Mouse (Mus musculus) adrenal gland (tissue): ENCODE results near the gene Pof1b.

Source experiments
- intact Hi-C: fragments of 180-260 bp; cut with DNase I; formaldehyde crosslinking; loops from one replicate; pipeline ENCODE4 v1.15.1; 2025
- long read RNA-seq, 2 experiments: library from polyadenylated mRNA; unstranded; transcript quantifications; one replicate each; pipeline ENCODE4 v2.0.0; 2020; ENCODE audit warnings: borderline replicate concordance in 1 of 2; ENCODE audit not compliant: insufficient replicate concordance in 1 of 2

The Pof1b gene
- long read RNA-seq, experiment 1 = 0 reads
- long read RNA-seq, experiment 2 = 0 reads

DNA sequence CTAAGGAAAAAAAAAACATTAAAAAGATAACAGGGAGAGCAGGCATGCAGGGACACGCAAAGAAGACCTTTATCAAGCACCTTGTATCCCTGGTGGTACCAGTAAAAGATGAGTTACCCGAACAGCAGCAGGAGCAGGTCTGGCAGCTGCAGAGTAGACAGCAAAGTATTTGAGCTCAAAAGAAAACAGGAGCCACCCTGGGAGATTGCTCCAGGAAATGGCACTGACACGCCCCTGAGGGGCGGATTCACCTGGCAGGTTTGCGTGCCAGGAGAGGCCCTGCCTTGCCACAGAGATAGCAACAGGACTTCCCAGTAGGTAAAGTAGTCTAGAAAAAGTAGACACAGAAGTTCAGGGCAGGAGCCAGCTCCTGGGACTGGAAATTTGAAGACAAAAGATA, at the start of gene Pof1b:
Gene Pof1b, minus strand, starts transcription at position 144 of the 400 bp plus-strand sequence.
- intact Hi-C loops = no loop called here

DNA sequence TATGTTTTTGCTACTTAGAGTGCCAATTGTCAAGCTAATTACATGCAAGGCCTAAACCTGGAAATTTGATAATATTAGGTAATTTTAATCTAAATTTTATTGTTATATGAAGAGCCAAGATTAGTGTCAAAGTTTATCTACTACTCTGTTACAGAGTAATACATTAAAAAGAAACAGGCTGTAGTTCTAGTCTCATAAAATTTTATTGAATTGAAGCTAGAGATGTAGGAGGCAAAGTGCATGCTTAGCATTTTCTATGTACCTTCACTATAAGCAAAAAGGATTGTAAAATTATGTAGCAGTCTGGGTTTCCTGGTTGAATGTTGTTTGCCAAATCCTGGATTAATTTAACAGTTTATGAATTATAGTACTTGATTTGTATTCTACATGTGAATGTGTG, 18.1 kb upstream of the Pof1b start:
- intact Hi-C loops = no loop called here

DNA sequence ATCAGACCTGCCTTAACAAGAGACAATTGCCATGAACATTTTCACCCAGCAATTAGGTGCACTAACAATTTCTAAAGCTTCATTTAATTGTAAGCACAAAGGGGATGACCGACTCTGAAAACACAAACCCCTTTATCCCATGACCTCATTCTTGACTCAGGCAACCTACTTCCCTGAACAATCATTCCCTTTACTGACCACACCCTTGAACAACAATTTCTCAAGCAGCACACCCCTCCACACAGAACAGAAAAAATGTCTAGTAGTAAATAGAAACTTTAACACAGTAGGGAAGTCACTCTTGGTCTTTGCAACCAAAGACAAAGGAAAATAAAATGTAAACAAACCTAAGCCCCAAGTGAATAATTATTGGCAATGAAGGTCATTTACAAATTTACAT, 4.1 kb downstream of the Pof1b start:
- intact Hi-C loops = no loop called here

DNA sequence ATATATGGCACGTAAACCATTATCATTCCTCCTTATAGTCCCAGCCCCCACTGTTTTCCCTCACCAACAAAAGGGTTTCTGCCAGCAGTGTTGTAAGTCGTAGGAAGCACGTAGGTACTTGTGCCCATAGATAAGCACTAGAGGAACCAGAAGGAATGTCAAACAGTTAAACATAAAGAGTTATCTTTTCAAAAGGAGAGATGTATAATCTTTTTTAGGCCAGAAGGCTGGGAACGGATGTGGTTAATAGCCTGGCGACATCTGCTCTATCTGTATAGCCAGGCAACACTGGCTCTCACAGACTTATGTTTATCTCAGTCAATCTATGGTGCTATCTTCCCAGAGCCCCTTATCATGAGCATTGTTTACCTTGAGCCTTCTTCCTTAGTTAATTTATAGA, 17.8 kb downstream of the Pof1b start:
- intact Hi-C loops = no loop called here

DNA sequence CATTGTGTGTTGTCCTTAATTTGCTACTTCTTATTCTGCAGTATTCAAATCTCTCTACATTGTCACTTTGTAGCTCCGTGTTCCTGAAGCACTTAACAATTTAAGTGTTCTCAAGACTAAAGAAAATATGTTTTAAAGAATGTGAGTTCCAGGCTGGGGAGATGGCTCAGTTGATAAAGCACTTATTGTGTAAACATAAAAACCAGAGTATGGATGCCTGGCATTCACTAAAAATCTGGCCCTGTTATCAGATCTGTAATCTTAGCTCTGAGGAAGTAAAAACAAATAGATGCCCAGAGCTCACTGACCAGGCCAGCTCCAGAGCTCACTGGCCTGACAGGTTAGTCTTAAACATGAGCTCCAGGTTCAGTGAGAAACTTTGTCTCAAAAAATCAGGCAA, 22.9 kb downstream of the Pof1b start:
- intact Hi-C loops = no loop called here

DNA sequence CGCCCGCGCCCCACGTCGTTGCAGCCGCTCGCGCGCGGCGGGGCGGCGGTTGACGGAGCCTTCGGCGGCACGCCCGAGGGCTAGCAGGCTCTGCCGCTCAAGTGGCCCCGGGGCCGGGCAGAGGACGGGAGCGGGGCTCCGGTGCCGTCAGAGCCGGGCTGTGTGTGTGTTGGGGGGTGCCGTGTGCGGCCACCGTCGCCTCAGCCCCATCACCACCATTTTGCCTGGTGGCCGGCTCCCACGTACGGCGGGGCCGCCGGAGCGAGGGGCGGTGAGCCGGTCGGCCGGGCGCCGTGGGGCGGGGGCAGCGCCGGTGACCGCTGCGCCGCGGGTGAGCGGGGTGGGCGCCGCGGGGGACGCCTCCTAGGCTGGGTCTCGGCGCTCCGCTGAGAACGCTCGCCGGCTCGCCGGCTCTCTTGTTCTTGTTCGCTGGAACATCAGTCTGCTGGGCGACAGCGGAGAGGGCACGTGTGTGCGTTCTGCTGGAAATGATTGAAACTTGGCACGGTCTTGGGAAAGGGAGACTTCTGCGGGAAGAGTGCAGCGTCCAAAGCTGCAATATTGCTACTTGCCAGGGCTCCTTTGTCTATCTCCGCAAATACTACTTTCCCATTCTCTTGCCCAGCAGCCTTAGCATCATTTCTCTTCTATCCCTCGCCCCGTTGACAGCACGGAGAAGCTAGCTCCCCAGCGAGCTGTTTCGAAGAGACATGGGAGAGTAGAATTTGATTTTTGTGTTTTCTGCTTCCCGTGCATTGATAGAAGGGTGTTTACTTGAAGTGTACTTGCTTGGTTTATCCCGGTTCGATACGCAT, 96.9 kb downstream of the Pof1b start:
- intact Hi-C loops = no loop called here

DNA sequence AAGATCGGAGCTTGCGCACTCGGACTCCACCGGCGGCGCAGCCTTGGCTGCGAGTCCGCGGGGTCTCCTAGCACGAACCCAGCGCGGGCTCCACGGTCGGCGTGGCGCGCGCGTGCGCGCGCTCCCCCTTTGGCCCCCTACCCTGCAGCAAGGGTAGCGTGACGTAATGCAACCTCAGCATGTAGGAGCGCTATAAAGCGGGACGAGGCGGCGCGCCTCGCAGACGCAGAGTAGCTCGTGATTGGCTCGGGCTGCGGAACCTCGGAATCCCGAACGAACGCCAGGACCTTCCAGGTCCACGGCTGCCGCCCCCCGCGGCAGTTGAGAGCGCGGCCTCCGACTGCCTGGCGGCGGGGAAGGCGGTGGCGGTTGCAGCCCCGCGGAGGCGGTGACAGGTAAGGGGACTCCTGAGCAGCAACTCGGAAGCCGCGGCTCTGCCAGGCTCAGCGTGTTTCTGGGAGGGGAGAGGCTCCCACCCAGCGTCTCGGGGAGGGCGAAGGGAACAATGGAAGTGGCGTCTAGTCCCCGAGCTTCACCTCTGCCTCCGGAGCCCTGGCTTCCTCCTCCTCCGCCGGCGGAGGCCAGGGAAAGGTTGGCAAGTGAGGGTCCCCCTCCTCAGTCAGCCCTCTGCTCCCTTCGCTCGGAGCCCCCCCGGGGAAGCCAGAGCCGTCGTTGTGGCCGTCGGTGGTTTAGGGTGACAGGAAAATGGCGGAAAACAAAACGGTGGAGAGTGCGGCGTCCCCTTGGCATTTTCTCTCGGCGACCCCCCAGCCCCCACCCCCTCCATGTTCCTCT, 97.7 kb downstream of the Pof1b start, which contains the start of gene Zfp711:
Gene Zfp711, plus strand, starts transcription at position 16 of the 795 bp plus-strand sequence.
- intact Hi-C loops = no loop called here
